Mouse (Mus musculus): ENCODE data around the gene Slc22a7. TPM values are rescaled to one million over a fixed set of nuclear protein-coding genes. Genes with fewer than 3 reads are reported as not detected.

The Slc22a7 gene
- polyA plus RNA-seq (2014; fragmentation: Illumina TruSeq; extraction: RNeasy Lipid Tissue Mini Kit (QIAGEN cat#74804); ENCODE audit: low read depth, low replicate concordance), result not detected

DNA sequence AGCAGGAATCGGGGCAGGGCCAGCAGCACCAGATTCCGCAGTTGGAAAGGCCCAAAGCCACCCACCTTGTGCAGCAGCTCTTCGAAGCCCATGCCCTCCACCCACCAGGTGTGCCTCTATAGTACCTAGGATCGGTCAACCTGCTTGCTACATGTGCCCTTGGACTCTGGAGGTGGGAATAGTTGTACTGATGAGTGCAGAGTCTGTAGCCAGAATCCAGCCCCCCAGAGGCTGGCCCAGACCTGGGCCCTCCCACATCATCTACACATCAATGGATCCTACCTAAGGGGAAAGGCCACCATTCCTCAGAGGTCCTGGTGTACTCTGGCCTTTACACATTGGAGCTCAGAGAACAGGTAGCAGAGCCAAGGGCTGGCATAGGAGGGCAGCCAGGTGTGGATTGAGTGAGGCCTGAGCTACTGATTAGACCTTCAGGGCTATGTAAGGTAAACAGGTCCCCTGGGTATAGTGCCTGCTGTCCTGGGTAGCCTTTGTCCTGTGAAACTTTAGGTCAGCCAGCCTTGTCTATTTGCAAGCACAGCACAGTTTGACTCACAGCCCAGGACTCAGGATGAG is at the start of gene Slc22a7:
Gene Slc22a7, minus strand, starts transcription at position 160 of the 576 bp plus-strand sequence.

GRCm38 (mm10) chr17:46487431-46487830 is 49.2 kb upstream of the Slc22a7 start, which contains the start of gene Ttbk1:
Gene Ttbk1 (minus strand): TSS chr17:46487675.

GRCm38 (mm10) chr17:46428761-46429414 is 9.4 kb downstream of the Slc22a7 start, which contains the start of gene Crip3:
Gene Crip3 (plus strand): TSS chr17:46428926.

DNA sequence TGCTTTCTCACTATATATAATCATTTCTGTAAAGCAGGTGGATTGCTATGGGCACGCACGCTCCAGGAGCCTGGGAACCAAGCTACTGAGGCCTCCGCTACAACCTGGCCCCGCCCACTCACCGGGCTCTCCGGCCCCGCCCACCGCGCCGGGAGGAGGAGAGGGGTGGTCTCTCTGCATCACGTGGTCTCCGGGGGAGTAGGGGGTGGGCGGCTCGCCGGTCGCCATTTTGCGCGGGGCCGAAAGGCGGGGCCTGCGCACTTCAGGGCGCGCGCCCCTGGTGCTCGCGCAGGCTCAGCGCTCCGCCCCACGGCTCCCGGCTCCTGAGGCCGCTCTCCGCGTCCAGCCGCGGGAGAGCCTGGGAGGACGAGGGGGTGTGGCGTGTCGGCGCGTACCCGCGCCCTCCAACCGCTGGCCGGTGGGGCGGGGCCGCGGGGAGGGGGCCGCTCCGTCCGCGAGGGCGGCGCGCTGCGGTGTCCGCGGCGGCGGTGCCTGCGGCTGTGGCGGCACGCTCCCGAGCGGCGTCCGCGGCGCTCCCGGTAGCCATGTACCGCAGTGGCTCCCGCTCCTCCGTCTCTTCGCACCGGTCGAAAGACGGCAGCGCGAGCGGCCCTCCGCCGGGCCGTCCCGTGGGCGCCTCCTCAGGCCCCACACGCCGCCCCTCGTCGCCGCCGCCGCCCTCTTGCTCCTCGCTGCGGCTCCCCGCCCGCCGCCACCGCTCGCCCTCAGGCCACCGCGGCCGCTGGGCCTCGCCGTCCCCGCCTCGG is 54.8 kb downstream of the Slc22a7 start, which contains the start of gene Zfp318:
Gene Zfp318, plus strand, starts transcription at position 438 of the 767 bp plus-strand sequence.

Other genes with a start within 250 kb of the Slc22a7 start
- 11.8 TPM for gene Polh, start 235.8 kb downstream of the Slc22a7 start, polyA plus RNA-seq (2014; fragmentation: Illumina TruSeq; extraction: RNeasy Lipid Tissue Mini Kit (QIAGEN cat#74804); ENCODE audit: low read depth, low replicate concordance)
- gene Xpo5, start 235.7 kb downstream of the Slc22a7 start, polyA plus RNA-seq (2014; fragmentation: Illumina TruSeq; extraction: RNeasy Lipid Tissue Mini Kit (QIAGEN cat#74804); ENCODE audit: low read depth, low replicate concordance), result 25.8 TPM
- 10.6 TPM for gene Polr1c, start 190.4 kb downstream of the Slc22a7 start, polyA plus RNA-seq (2014; fragmentation: Illumina TruSeq; extraction: RNeasy Lipid Tissue Mini Kit (QIAGEN cat#74804); ENCODE audit: low read depth, low replicate concordance)
- gene Yipf3, start 190.4 kb downstream of the Slc22a7 start, polyA plus RNA-seq (2014; fragmentation: Illumina TruSeq; extraction: RNeasy Lipid Tissue Mini Kit (QIAGEN cat#74804); ENCODE audit: low read depth, low replicate concordance), result 0.88 TPM
- 1.8 TPM for gene Lrrc73, start 184.9 kb downstream of the Slc22a7 start, polyA plus RNA-seq (2014; fragmentation: Illumina TruSeq; extraction: RNeasy Lipid Tissue Mini Kit (QIAGEN cat#74804); ENCODE audit: low read depth, low replicate concordance)
- 1.3 TPM for gene Tjap1, start 155.4 kb downstream of the Slc22a7 start, polyA plus RNA-seq (2014; fragmentation: Illumina TruSeq; extraction: RNeasy Lipid Tissue Mini Kit (QIAGEN cat#74804); ENCODE audit: low read depth, low replicate concordance)
- not detected for gene Dlk2, start 141.0 kb downstream of the Slc22a7 start, polyA plus RNA-seq (2014; fragmentation: Illumina TruSeq; extraction: RNeasy Lipid Tissue Mini Kit (QIAGEN cat#74804); ENCODE audit: low read depth, low replicate concordance)
- gene Abcc10, start 110.1 kb downstream of the Slc22a7 start, polyA plus RNA-seq (2014; fragmentation: Illumina TruSeq; extraction: RNeasy Lipid Tissue Mini Kit (QIAGEN cat#74804); ENCODE audit: low read depth, low replicate concordance), result 0.11 TPM
- gene Zfp318, start 54.7 kb downstream of the Slc22a7 start, polyA plus RNA-seq (2014; fragmentation: Illumina TruSeq; extraction: RNeasy Lipid Tissue Mini Kit (QIAGEN cat#74804); ENCODE audit: low read depth, low replicate concordance), result 327 TPM
- 0.83 TPM for gene Crip3, start 9.5 kb downstream of the Slc22a7 start, polyA plus RNA-seq (2014; fragmentation: Illumina TruSeq; extraction: RNeasy Lipid Tissue Mini Kit (QIAGEN cat#74804); ENCODE audit: low read depth, low replicate concordance)
- 3.8 TPM for gene Ttbk1, start 49.2 kb upstream of the Slc22a7 start, polyA plus RNA-seq (2014; fragmentation: Illumina TruSeq; extraction: RNeasy Lipid Tissue Mini Kit (QIAGEN cat#74804); ENCODE audit: low read depth, low replicate concordance)
- gene Dnph1, start 58.3 kb upstream of the Slc22a7 start, polyA plus RNA-seq (2014; fragmentation: Illumina TruSeq; extraction: RNeasy Lipid Tissue Mini Kit (QIAGEN cat#74804); ENCODE audit: low read depth, low replicate concordance), result 3.1 TPM
- 2.6 TPM for gene Cul9, start 107.9 kb upstream of the Slc22a7 start, polyA plus RNA-seq (2014; fragmentation: Illumina TruSeq; extraction: RNeasy Lipid Tissue Mini Kit (QIAGEN cat#74804); ENCODE audit: low read depth, low replicate concordance)
- gene Srf, start 117.7 kb upstream of the Slc22a7 start, polyA plus RNA-seq (2014; fragmentation: Illumina TruSeq; extraction: RNeasy Lipid Tissue Mini Kit (QIAGEN cat#74804); ENCODE audit: low read depth, low replicate concordance), result 0.36 TPM
- gene Ptk7, start 191.0 kb upstream of the Slc22a7 start, polyA plus RNA-seq (2014; fragmentation: Illumina TruSeq; extraction: RNeasy Lipid Tissue Mini Kit (QIAGEN cat#74804); ENCODE audit: low read depth, low replicate concordance), result 0.04 TPM
- gene Klc4, start 207.6 kb upstream of the Slc22a7 start, polyA plus RNA-seq (2014; fragmentation: Illumina TruSeq; extraction: RNeasy Lipid Tissue Mini Kit (QIAGEN cat#74804); ENCODE audit: low read depth, low replicate concordance), result 0.22 TPM
- 1.8 TPM for gene Mrpl2, start 207.8 kb upstream of the Slc22a7 start, polyA plus RNA-seq (2014; fragmentation: Illumina TruSeq; extraction: RNeasy Lipid Tissue Mini Kit (QIAGEN cat#74804); ENCODE audit: low read depth, low replicate concordance)
- 0.11 TPM for gene Cul7, start 211.9 kb upstream of the Slc22a7 start, polyA plus RNA-seq (2014; fragmentation: Illumina TruSeq; extraction: RNeasy Lipid Tissue Mini Kit (QIAGEN cat#74804); ENCODE audit: low read depth, low replicate concordance)
- gene Rrp36, start 235.9 kb upstream of the Slc22a7 start, polyA plus RNA-seq (2014; fragmentation: Illumina TruSeq; extraction: RNeasy Lipid Tissue Mini Kit (QIAGEN cat#74804); ENCODE audit: low read depth, low replicate concordance), result 1.1 TPM
- 131 TPM for gene Mea1, start 240.3 kb upstream of the Slc22a7 start, polyA plus RNA-seq (2014; fragmentation: Illumina TruSeq; extraction: RNeasy Lipid Tissue Mini Kit (QIAGEN cat#74804); ENCODE audit: low read depth, low replicate concordance)
- 36.7 TPM for gene Klhdc3, start 242.5 kb upstream of the Slc22a7 start, polyA plus RNA-seq (2014; fragmentation: Illumina TruSeq; extraction: RNeasy Lipid Tissue Mini Kit (QIAGEN cat#74804); ENCODE audit: low read depth, low replicate concordance)

Measured in testis, adult 10 weeks (tissue).